Mouse (Mus musculus): ENCODE data around the gene C130074G19Rik.

Gene C130074G19Rik

GRCm38 (mm10) chr1:184882281-184883268, at the start of gene C130074G19Rik:
Gene C130074G19Rik (minus strand): TSS chr1:184883218.
- peak; percentile 71 for DNase-seq (ENCODE audit: extremely low spot score)

GRCm38 (mm10) chr1:184931097-184931496, 48.1 kb upstream of the C130074G19Rik start:
- DNase-seq (ENCODE audit: extremely low spot score): no peak

GRCm38 (mm10) chr1:184928382-184928781, 45.4 kb upstream of the C130074G19Rik start:
- DNase-seq (ENCODE audit: extremely low spot score): no peak

DNA sequence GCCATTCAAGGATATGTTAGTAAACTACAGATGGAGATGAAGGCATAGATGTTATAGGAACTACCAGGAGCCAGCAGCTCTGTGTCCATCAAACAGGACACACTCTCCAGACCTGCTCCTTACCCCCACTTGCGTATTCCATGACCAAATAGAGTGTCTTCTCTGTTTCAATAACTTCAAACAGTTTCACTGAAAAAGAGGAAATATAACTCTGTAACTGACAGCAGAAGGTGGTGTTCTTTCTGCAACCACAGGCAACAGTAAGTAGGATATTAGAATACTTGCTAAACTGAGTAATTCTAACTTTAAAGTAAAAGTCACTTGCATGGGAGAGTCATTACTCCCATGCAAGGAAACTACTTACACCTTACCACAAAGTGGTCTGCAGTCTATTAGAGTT, 44.9 kb upstream of the C130074G19Rik start:
- DNase-seq (ENCODE audit: extremely low spot score): no peak

- no peak for DNase-seq (ENCODE audit: extremely low spot score)
Observed at GRCm38 (mm10) chr1:184922824-184923223, 39.8 kb upstream of the C130074G19Rik start.

DNA sequence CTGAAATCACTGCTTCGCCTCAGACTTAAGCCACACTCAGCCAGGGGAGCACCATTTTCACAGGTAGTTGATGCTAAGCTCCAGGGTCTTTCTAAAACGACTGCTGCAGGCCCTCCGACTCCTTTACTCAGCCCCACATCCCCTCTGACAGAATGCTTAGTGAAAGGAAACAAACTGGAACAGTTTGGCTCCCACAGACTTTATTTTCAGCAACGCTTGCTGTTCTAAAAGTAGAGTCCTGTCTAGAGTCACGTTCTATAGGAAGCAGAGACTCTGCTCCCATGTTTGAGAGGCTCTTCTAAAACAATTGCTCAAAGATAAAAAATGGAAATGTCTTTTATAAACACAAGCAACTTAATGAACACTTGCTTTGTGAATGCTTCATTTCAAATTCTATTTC, 37.0 kb upstream of the C130074G19Rik start:
- DNase-seq (ENCODE audit: extremely low spot score): no peak

GRCm38 (mm10) chr1:184918227-184918888, 35.3 kb upstream of the C130074G19Rik start:
- no peak for DNase-seq (ENCODE audit: extremely low spot score)

- DNase-seq (ENCODE audit: extremely low spot score): no peak
Observed at GRCm38 (mm10) chr1:184912336-184912735, 29.3 kb upstream of the C130074G19Rik start.

- no peak for DNase-seq (ENCODE audit: extremely low spot score)
Observed at GRCm38 (mm10) chr1:184911861-184912260, 28.8 kb upstream of the C130074G19Rik start.

DNA sequence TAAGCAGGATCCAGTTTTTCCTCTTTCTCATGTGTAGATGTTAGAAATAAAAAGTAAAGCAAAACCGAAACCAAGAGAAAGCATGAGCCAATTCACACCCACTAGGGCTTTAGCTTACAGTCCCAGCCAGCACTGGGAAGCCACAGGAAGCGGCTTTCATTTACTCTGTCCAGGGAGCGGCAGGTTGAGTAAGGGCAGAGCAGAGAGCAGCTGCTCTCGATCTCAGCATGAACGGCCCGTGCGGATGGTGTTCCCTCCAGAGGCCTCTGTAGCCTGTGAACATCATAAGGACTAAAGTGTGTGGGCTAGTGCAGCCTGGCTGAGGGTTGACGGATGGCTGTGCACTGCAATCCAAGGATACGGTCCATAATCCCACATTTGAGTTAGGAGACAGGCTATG, 25.5 kb upstream of the C130074G19Rik start:
- no peak for DNase-seq (ENCODE audit: extremely low spot score)

DNA sequence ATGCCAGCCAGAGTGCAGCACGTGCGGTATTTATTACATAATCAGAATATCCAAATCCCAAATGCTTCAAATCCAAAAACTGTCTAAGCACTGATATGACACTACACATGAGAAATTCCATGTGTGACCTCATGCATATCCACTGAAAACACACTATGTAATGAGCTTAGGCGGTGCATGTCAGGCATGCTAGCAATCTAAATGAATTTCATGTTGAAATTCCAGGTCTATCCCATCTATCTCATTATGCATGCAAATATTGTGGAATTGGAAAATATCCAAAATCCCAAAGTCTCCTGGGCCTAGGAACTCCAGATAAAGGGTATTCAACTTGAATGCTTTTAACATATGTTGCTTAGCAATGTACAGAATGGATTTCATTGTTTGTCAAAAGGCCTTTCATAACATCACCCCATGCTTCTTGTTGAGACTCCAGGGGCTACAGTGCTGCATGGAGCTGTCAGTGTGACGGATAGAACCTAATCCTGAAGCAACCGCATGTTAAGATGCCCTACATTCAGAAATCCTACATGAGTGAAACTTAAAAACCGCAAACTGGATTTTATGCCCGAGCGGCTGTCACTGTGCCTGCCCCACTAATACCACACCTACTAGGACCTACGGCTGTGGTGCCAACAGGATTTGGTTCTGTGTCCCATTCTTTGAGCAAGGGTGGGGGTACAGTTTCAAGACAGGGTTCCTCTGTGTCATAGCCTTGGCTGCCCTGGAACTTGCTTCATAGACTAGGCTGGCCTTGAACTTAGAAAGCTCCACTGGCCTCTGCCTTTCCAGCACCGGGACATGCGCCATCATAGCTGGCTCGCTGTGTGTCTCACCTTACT, 23.1 kb upstream of the C130074G19Rik start:
- DNase-seq (ENCODE audit: extremely low spot score): no peak

DNA sequence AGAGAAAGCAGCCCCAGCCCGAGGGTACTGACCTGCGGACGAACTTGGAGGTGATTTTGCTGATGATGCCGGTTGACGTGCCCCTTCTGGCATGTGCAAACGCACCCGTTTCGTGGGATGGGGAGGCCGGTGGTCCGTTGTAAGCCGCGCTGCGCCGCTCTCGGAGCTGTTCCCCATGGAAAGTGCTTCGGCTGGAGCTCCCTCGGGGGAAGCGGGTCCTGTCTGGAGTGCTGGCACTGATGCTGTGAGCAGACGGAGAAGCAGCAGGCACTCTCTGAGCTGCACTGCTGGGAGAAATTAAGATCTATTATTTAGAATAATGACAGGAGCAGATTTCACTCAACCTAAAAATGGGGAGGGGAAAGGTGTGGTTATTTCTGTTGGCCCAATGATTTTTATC, 22.4 kb upstream of the C130074G19Rik start:
- DNase-seq (ENCODE audit: extremely low spot score): no peak

GRCm38 (mm10) chr1:184903697-184904096, 20.7 kb upstream of the C130074G19Rik start:
- no peak for DNase-seq (ENCODE audit: extremely low spot score)

GRCm38 (mm10) chr1:184902886-184903285, 19.9 kb upstream of the C130074G19Rik start:
- DNase-seq (ENCODE audit: extremely low spot score): no peak

GRCm38 (mm10) chr1:184897350-184897749, 14.3 kb upstream of the C130074G19Rik start:
- DNase-seq (ENCODE audit: extremely low spot score): no peak

DNA sequence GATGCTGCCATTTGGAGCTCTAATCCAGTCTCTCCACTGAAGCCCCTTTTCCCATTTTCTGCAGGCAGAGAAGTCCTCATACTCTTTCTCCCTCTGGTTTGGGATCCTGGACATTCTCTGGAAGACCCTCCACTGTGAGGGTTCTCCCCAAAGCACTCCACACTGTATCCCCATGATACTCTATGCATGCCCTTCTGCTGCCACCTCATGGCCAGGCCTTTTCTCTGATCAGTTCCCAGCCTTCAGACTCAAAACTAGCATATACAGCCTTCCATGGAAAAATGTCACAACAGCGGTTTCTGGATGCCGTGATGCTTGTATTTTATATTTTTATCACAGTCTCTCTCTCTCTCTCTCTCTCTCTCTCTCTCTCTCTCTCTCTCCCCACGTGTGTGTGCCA, 9.0 kb upstream of the C130074G19Rik start:
- DNase-seq (ENCODE audit: extremely low spot score): no peak

- no peak for DNase-seq (ENCODE audit: extremely low spot score)
Observed at GRCm38 (mm10) chr1:184889454-184889853, 6.4 kb upstream of the C130074G19Rik start.

DNA sequence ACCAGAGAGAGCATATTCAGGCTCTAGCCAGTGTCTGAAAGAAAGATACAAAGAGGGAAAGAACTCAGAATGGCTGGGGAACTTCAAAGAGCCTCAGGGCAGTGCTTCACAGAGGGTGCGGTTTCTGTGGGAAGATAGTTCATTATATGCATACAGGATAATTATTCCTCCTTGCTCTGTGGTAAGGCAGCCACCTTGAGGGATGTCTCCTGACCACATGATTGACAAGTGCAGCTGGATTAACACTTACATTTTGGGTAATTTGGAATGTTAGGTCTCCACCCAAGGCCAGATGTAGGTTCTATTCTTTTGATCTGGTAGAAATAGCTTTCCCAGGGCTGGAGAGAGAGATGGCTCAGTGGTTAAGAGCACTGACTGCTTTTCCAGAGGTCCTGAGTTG, 3.1 kb upstream of the C130074G19Rik start:
- no peak for DNase-seq (ENCODE audit: extremely low spot score)

- DNase-seq (ENCODE audit: extremely low spot score): no peak
Observed at GRCm38 (mm10) chr1:184881861-184882260, 1.2 kb downstream of the C130074G19Rik start.

DNA sequence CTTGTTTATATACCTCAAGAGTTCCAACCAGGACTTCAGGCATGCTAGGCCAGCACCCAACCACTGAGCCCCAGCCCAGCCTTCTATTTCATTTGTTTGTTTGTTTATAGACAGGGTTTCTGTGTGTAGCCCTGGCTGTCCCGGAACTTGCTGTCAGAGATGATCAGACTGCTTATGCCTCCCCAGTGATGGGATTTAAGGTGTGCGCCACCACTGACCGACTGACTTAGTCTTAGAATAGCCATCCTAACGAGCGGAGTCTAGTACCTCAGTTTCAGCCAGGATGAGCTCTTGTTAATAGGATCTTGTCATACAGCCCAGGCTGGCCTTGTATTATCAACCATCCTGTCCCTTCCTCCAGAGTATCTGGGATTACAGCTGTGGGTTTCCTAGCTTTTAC, 1.8 kb downstream of the C130074G19Rik start:
- DNase-seq (ENCODE audit: extremely low spot score): no peak

- no peak for DNase-seq (ENCODE audit: extremely low spot score)
Observed at GRCm38 (mm10) chr1:184878860-184879259, 4.2 kb downstream of the C130074G19Rik start.

- DNase-seq (ENCODE audit: extremely low spot score): no peak
Observed at GRCm38 (mm10) chr1:184877306-184877705, 5.7 kb downstream of the C130074G19Rik start.
